In genomic region chr16:9452058-9452457, GRCm38 (mm10) we compare ENCODE assay signal across 20 mouse cellular contexts.
DNase-seq lines count a peak whose midpoint lies in the region; ATAC-seq and TF ChIP-seq lines count a peak whose summit lies in the region.
"Had no signal": no experiment of that assay in that cellular context is flagged by ENCODE, and none has a peak within 500 bp of the region (broad histone marks: within the 10 kb centered on the region; RNA-seq: fewer than 3 reads in every experiment).

No protein-coding gene starts in this region.

- 64% methylated on average over 4 of the region's 4 CpGs for WGBS in hindbrain, postnatal 0 days
- 79% methylated on average over 4 of the region's 4 CpGs for WGBS in hindbrain, embryonic 14.5 days

- H3K9me3 ChIP-seq in hindbrain, postnatal 0 days (ENCODE audit: low read length), result no peaks in the 10 kb centered on the region
- H3K9me3 ChIP-seq in hindbrain, embryonic 14.5 days (ENCODE audit: control insufficient read depth, low read length), result no peaks in the 10 kb centered on the region
- H3K9me3 ChIP-seq: embryonic facial prominence, embryonic 12.5 days; forebrain, embryonic 12.5 days; heart, embryonic 15.5 days; hindbrain, embryonic 13.5 days had no signal

- ATAC-seq in hindbrain, postnatal 0 days, result no peak
- no peak for ATAC-seq in hindbrain, embryonic 14.5 days (ENCODE audit: low FRiP score)
- no peak for ATAC-seq in monocyte, adult 5-6 weeks (replicated peaks; ENCODE audit: insufficient number of reproducible peaks, low FRiP score, low TSS enrichment, poor library complexity, severe bottlenecking)

- H3K27me3 ChIP-seq in hindbrain, postnatal 0 days (ENCODE audit: insufficient read depth, low read length), result no peaks in the 10 kb centered on the region
- no peaks in the 10 kb centered on the region for H3K27me3 ChIP-seq in hindbrain, embryonic 14.5 days (ENCODE audit: control insufficient read depth, insufficient read depth, low read length)
- H3K27me3 ChIP-seq: embryonic facial prominence, embryonic 12.5 days; forebrain, embryonic 12.5 days; heart, embryonic 15.5 days; hindbrain, embryonic 13.5 days had no signal

- H3K4me3 ChIP-seq in hindbrain, postnatal 0 days (ENCODE audit: low read length), result no peak overlapping the region
- H3K4me3 ChIP-seq in hindbrain, embryonic 14.5 days (replicated peaks; ENCODE audit: low read length), result no peak overlapping the region
- no peak overlapping the region for H3K4me3 ChIP-seq in layer of hippocampus, adult 2 months
- H3K4me3 ChIP-seq: embryonic facial prominence, embryonic 12.5 days; forebrain, embryonic 12.5 days; heart, adult 2 months; heart, embryonic 15.5 days; hindbrain, embryonic 13.5 days had no signal

- H3K9ac ChIP-seq in hindbrain, postnatal 0 days (replicated peaks; ENCODE audit: low read length), result no peak overlapping the region
- no peak overlapping the region for H3K9ac ChIP-seq in hindbrain, embryonic 14.5 days
- H3K9ac ChIP-seq: embryonic facial prominence, embryonic 12.5 days; forebrain, embryonic 12.5 days; heart, embryonic 15.5 days; hindbrain, embryonic 13.5 days had no signal

- H3K4me1 ChIP-seq in hindbrain, postnatal 0 days (ENCODE audit: insufficient read depth, low read length), result no peaks in the 10 kb centered on the region
- H3K4me1 ChIP-seq in hindbrain, embryonic 14.5 days (replicated peaks; ENCODE audit: control insufficient read depth, insufficient read depth, low read length), result no peaks in the 10 kb centered on the region
- H3K4me1 ChIP-seq: embryonic facial prominence, embryonic 12.5 days; forebrain, embryonic 12.5 days; heart, embryonic 15.5 days; hindbrain, embryonic 13.5 days had no signal

- TF ChIP-seq CTCF in hindbrain, postnatal 0 days (IDR thresholded peaks at IDR 0.05; ENCODE audit: low read depth), result no peak
- no peak for TF ChIP-seq CTCF in layer of hippocampus, adult 2 months (conservative IDR thresholded peaks at IDR 0.05)

- no peak overlapping the region for H3K27ac ChIP-seq in hindbrain, postnatal 0 days
- H3K27ac ChIP-seq in hindbrain, embryonic 14.5 days, result no peak overlapping the region
- H3K27ac ChIP-seq in layer of hippocampus, adult 2 months, result no peak overlapping the region
- H3K27ac ChIP-seq: embryonic facial prominence, embryonic 12.5 days; forebrain, embryonic 12.5 days; heart, adult 2 months; heart, embryonic 15.5 days; hindbrain, embryonic 13.5 days had no signal

- H3K4me2 ChIP-seq in hindbrain, postnatal 0 days (ENCODE audit: low read depth, low read length), result no peak overlapping the region
- no peak overlapping the region for H3K4me2 ChIP-seq in hindbrain, embryonic 14.5 days (replicated peaks)
- H3K4me2 ChIP-seq: embryonic facial prominence, embryonic 12.5 days; forebrain, embryonic 12.5 days; heart, embryonic 11.5 days; heart, embryonic 15.5 days; hindbrain, embryonic 13.5 days had no signal

- H3K36me3 ChIP-seq in hindbrain, postnatal 0 days (ENCODE audit: insufficient read depth, low read length), result no peaks in the 10 kb centered on the region
- no peaks in the 10 kb centered on the region for H3K36me3 ChIP-seq in hindbrain, embryonic 14.5 days (replicated peaks; ENCODE audit: control insufficient read depth, insufficient read depth)
- H3K36me3 ChIP-seq: embryonic facial prominence, embryonic 12.5 days; forebrain, embryonic 12.5 days; heart, embryonic 15.5 days; hindbrain, embryonic 13.5 days had no signal

- peak; percentile 13 for DNase-seq in hindbrain, postnatal 0 days (ENCODE audit: low spot score)
- DNase-seq in hindbrain, embryonic 14.5 days (ENCODE audit: low spot score), result no peak
- DNase-seq in right cerebral cortex, postnatal 10 days (ENCODE audit: low spot score in 2 of 2), result peak; percentile 33 to 62
- no peak for DNase-seq in right cerebral cortex, postnatal 4 days
- DNase-seq in layer of hippocampus, adult 2 months (ENCODE audit: low spot score in 2 of 2), result peak; percentile 21 to 48
- DNase-seq in layer of hippocampus, postnatal 14 days (ENCODE audit: low spot score in 2 of 2), result peak; percentile 22 to 42
- DNase-seq in testis, postnatal 14 days (ENCODE audit: low spot score), result no peak
- DNase-seq: adrenal gland, adult 8-10 months; adrenal gland, postnatal 36 days; cerebellum, adult 2 months; cerebellum, postnatal 14 days; gastrocnemius, postnatal 14 days; heart, adult 2 months; heart, postnatal 14 days had no signal

Comparison
In these comparisons a context has a peak if more than half of its experiments do, and no peak if none do; other contexts are left out.
1. DNase-seq: peak in hindbrain, postnatal 0 days (single experiment), right cerebral cortex, postnatal 10 days (2 of 2), layer of hippocampus, adult 2 months (2 of 2) and layer of hippocampus, postnatal 14 days (2 of 2); none in hindbrain, embryonic 14.5 days (single experiment), right cerebral cortex, postnatal 4 days (single experiment) and testis, postnatal 14 days (single experiment).